Mouse (Mus musculus): ENCODE measurements around the gene Olfr381.
"Not testable (repeated sequence)": the region's sequence is repeated elsewhere in the genome, so short reads cannot be mapped to it uniquely, and the experiment has no call there.

Olfr381 gene

GRCm38 (mm10) chr11:73491503-73491902 is at the start of gene Olfr381:
TSS of gene Olfr381 (minus strand) at chr11:73491603.
- no peak for DNase-seq (ENCODE audit: low spot score)

- DNase-seq (ENCODE audit: low spot score) = not testable (repeated sequence)
These were observed 37.6 kb upstream of the Olfr381 start for GRCm38 (mm10) chr11:73528971-73529370.

GRCm38 (mm10) chr11:73517097-73517496 is 25.7 kb upstream of the Olfr381 start, which contains the start of gene Olfr382:
TSS of gene Olfr382 (minus strand) at chr11:73517197.
- DNase-seq (ENCODE audit: low spot score) = no peak

GRCm38 (mm10) chr11:73457408-73457807 is 34.0 kb downstream of the Olfr381 start, which contains the start of gene Olfr380:
TSS of gene Olfr380 (minus strand) at chr11:73457508.
- DNase-seq (ENCODE audit: low spot score) = no peak

Measured in embryo, embryonic 10.5 days (tissue).